Mouse (Mus musculus) CH12.LX (cell line): Measurements from ENCODE around the gene Olfr552.
A peak's percentile ranks its signal among the peaks of the same experiment; 100 is the strongest.

Experiments used
- EP300 ChIP-seq: IDR thresholded peaks from 2 replicates; pipeline ENCODE4 v1.6.1; 2011; ENCODE audit warnings: low read length, improper control_type of control experiment
- KAT2A ChIP-seq: IDR thresholded peaks from 2 replicates; pipeline ENCODE4 v1.6.1; 2012; ENCODE audit warnings: low read length, improper control_type of control experiment, inconsistent platforms; ENCODE audit not compliant: insufficient replicate concordance

DNA sequence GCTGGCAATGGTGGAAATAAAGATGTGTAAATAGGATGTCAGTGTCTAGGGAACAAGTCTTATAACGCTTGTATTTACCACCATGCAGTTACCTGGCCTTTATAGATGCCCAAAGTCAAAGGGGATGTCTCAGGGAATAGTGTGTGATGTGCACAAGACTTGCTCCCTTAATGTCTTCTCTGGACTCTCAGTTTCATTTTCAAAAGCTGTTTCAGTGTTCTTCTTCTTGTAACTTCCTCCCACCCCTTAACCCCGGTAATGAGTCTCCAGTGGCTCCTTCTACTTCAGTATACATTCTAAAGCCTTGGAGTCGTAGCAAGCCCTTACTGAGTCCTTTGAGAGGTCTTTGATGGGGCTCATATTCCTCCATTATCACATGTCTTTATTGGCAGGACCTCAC lies 44.3 kb upstream of the Olfr552 start:
- TF ChIP-seq KAT2A (no peak), EP300 (0 out of 2 replicates have a peak, but pooled peaks have one; percentile 7)
